Mouse (Mus musculus): ENCODE data around the gene Adgrb2. TPM values are rescaled to one million over a fixed set of nuclear protein-coding genes. Genes with fewer than 3 reads are reported as not detected.
A peak's percentile ranks its signal among the peaks of the same experiment; 100 is the strongest.

Adgrb2 gene
- polyA plus RNA-seq, 1 experiment from 2014 or later: 1.6 TPM

DNA sequence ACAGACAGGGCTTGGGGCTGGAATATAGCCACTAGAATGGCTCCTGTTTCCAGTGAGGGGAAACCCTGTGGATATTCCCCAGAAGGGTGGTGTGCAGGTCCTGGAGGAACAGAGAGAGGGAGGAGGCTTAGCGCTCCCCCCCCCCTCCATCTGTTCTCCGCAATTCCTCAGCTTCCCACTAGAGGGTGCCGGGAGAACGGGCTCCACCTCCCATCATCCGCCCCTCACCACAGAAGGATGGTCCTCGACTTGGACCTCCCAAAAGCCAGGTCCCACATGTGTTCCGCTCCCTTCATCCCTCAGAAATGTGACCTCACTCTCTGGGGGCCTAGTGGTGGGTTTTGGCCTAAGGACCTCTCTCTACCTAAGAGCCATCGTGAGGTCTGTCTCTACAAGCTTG is 51.4 kb downstream of the Adgrb2 start:
- Histone ChIP-seq H3K27me3 (replicated peaks) (peaks cover 37% of the 10 kb centered on the region), H3K9me3 (no peaks in the 10 kb centered on the region), H3K36me3 (no peaks in the 10 kb centered on the region), H3K4me2 (peak overlapping the region; percentile 57), H3K4me1 (peaks cover 24% of the 10 kb centered on the region), H3K9ac (0 out of 2 replicates have a peak overlapping the region, but pooled peaks have one; percentile 17), H3K4me3 (no peak overlapping the region), H3K27ac (replicated peaks) (peak overlapping the region; percentile 71)
- 4% methylated on average over 8 of the region's 8 CpGs for WGBS
- ATAC-seq (ENCODE audit: extremely low read depth, insufficient number of reproducible peaks, low FRiP score, low TSS enrichment): no peak

DNA sequence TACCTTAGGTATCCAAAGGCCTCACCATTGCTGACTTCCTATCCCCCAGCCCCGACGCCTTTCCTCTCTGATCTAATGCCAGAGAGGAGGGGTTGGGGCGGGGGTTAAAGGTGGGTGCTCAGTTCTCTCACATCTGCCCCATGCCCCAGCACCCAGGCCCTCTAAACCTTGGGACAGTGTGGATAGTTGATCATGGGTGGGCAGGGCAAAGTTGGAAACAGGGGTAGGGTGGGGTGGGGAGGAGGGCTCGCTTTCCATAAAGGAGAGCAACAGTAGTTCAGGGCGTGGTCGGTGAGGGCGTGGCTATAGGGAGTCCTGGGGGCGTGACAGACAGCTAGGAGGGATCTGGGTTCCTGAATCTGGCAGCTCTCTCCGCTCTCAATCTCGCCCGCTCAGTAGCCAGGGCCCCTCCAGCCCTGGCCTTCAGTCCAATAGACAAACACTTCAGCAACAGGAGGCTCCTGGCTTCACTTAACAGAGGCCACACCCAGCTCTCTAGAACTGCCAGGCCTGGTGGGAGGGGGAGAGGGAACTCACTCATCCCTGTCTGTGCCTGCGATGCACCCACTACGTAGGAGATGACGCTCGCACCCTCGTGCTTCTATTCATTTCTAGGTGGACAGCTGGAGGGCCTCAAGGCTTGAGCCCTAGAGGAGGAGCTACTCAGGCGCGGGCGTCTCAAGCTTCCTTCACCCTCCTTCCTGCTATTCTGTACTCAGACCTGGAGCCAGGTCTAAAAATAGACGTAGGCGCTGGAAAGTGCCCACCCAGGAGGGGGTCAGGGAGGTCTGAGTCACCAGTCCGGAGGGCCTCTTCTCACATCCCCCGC is 52.1 kb downstream of the Adgrb2 start:
- Histone ChIP-seq H3K4me1 (peaks cover 28% of the 10 kb centered on the region), H3K36me3 (no peaks in the 10 kb centered on the region), H3K4me3 (peak overlapping the region; percentile 21), H3K27ac (replicated peaks) (peak overlapping the region; percentile 71), H3K4me2 (peak overlapping the region; percentile 57), H3K9ac (0 out of 2 replicates have a peak overlapping the region, but pooled peaks have one; percentile 17), H3K27me3 (replicated peaks) (peaks cover 33% of the 10 kb centered on the region), H3K9me3 (no peaks in the 10 kb centered on the region)
- ATAC-seq (ENCODE audit: extremely low read depth, insufficient number of reproducible peaks, low FRiP score, low TSS enrichment): peak; percentile 43; the same call in 1 of the 2 replicates
- WGBS: 5% methylated on average over 23 of the region's 23 CpGs

DNA sequence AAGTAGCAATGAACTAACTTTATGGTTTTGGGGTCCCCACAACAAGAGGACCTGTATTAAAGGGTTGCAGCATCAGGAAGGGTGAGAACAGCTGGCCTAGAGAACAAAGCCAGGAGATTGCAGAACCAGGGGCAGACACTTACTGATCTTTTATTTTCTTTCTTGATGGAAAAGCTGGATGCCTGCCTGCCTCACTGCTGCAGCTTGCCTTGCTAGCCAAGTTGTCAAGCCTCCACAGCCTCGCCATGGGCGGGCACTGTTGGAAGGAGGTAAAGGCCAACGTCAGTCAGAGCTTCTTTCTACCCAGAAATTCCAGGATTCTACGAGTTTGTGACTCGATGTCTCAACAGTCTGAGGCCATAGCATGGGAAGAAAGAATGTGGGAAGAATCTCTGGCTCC is 54.7 kb downstream of the Adgrb2 start:
- 42% methylated on average over 5 of the region's 5 CpGs for WGBS
- Histone ChIP-seq H3K4me2 (no peak overlapping the region), H3K27ac (replicated peaks) (no peak overlapping the region), H3K9ac (no peak overlapping the region), H3K27me3 (replicated peaks) (peaks cover 18% of the 10 kb centered on the region), H3K4me1 (peaks cover 41% of the 10 kb centered on the region), H3K36me3 (no peaks in the 10 kb centered on the region), H3K4me3 (no peak overlapping the region), H3K9me3 (no peaks in the 10 kb centered on the region)
- ATAC-seq (ENCODE audit: extremely low read depth, insufficient number of reproducible peaks, low FRiP score, low TSS enrichment): no peak

DNA sequence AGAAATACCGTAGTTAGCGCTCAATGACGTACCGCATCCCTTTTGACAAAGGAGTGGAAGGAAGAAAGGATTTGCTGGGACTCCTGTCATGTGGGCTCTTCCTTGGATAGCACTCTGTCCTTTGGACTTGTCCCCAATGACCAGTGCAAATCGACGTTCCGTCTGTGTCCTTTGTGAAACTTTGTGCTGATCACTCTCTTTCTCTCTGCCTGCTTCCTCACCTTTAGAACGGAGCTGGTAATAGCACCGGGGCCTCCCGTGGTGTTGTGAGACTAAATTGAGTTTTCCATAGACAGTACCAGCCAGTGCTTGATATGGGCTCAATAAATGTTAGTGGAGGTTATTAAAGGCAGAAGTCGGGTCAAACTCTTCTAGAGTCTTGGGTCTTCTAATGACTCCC is 56.4 kb downstream of the Adgrb2 start:
- Histone ChIP-seq H3K4me2 (no peak overlapping the region), H3K36me3 (no peaks in the 10 kb centered on the region), H3K27ac (replicated peaks) (no peak overlapping the region), H3K9ac (no peak overlapping the region), H3K4me1 (peaks cover 48% of the 10 kb centered on the region), H3K4me3 (no peak overlapping the region), H3K9me3 (no peaks in the 10 kb centered on the region), H3K27me3 (replicated peaks) (peaks cover 3% of the 10 kb centered on the region; the same call in 1 of the 2 replicates)
- 83% methylated on average over 11 of the region's 11 CpGs for WGBS
- ATAC-seq (ENCODE audit: extremely low read depth, insufficient number of reproducible peaks, low FRiP score, low TSS enrichment): no peak

DNA sequence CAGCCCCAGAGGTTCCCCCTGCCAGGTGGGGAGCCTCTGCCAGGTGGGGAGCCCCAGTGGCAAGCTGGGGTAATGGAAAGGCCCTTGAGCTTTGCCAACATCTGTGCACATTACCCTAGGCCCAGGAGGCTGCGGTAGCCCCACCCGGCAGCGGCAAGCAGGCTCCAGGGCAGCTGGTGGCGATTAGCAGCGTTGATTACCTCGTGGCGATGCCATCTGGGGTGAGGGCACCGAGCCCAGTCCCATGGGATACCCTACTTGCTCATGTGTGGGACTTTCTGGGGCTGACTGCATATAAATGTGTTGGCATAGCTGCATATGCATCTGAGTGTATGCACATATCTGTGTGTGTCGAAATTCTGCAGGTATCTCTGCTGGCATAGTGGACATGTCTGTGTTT is 59.5 kb downstream of the Adgrb2 start:
- H3K27ac ChIP-seq (replicated peaks): no peak overlapping the region

DNA sequence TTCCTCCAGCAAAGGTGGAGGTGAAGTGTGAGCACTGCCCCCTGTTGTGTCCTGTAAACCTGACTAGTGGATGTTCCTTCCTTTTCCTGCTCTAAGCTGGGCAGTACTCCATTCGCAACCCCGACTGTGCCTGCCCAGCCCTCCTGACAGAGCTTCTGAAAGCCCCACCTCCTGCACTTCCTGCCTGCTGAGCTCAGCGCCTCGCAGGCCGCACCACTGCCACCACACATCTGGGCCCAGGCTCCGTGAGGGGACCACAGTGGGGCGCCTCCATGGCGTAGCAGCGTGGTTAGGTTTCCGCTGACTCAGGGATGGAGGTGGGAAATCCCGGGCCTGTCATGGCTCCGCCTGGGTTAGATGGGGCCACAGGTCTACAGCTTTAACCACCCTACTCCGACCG is 60.9 kb downstream of the Adgrb2 start:
- Histone ChIP-seq H3K4me3 (no peak overlapping the region), H3K4me2 (peak overlapping the region; percentile 37), H3K9ac (peak overlapping the region; percentile 65), H3K4me1 (peaks cover 68% of the 10 kb centered on the region), H3K36me3 (no peaks in the 10 kb centered on the region), H3K27ac (replicated peaks) (peak overlapping the region; percentile 73), H3K9me3 (no peaks in the 10 kb centered on the region), H3K27me3 (replicated peaks) (peaks cover 7% of the 10 kb centered on the region; the same call in 1 of the 2 replicates)
- ATAC-seq (ENCODE audit: extremely low read depth, insufficient number of reproducible peaks, low FRiP score, low TSS enrichment): no peak
- WGBS: 20% methylated on average over 14 of the region's 14 CpGs

More for the DNA sequence above, 59.5 kb downstream of the Adgrb2 start:
- ATAC-seq (ENCODE audit: extremely low read depth, insufficient number of reproducible peaks, low FRiP score, low TSS enrichment): no peak
- Histone ChIP-seq H3K4me2 (no peak overlapping the region), H3K4me1 (peaks cover 54% of the 10 kb centered on the region), H3K36me3 (no peaks in the 10 kb centered on the region), H3K9me3 (no peaks in the 10 kb centered on the region), H3K9ac (no peak overlapping the region), H3K27me3 (replicated peaks) (peaks cover 7% of the 10 kb centered on the region; the same call in 1 of the 2 replicates), H3K4me3 (no peak overlapping the region)
- 74% methylated on average over 9 of the region's 9 CpGs for WGBS

DNA sequence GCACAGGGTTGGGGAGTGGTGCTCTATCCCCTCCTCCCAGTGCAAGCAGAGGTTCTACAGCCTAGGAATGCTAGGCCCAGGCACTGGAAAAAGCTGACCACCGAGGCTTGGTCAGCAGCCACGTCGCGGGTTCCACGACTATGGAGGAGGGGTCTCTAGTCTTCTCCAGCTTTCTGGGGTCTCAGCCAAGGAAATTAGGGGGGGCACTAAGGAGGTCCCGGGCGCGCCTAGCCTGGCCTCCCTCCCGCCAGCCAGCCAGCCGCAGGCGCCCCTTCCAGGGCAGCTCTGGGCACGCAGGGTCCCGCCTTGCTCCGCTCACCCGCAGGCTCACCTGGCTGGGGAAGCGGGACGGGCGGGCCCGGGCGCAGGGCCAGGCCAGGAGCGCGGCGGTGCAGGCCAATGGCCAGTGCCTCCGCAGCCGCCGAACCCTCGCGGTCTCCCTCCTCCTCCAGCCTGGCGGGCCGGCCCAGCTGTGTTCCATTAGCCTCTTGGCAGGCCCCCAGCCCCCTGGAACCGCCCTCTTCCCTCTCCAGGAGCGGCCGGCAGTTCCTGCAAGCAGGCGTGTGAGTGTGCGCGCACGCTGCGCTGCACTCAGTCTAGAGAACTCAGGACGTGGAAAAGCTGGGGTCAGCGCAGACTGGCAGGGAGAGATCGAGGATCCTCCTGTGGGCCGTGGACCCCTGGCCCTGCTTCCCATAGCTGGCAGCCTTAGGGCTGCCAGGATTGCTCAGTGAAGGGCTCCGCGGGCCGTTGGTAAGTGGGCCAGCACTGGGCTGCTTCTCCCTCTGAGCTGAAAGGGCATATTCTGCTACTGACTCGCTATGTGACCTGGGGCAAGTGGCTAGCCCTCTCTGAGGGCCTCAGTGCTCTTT is 62.9 kb downstream of the Adgrb2 start, which contains the start of gene Col16a1:
Gene Col16a1, plus strand, starts transcription at position 510 of the 872 bp plus-strand sequence.
- Histone ChIP-seq H3K9me3 (no peaks in the 10 kb centered on the region), H3K27ac (replicated peaks) (peak within 1 kb of the TSS; percentile 87), H3K4me2 (peak within 1 kb of the TSS; percentile 82), H3K36me3 (no peaks in the 10 kb centered on the region; the same call in 1 of the 2 replicates), H3K27me3 (replicated peaks) (0 out of 2 replicates have a peak, but pooled peaks cover 7% of the 10 kb centered on the region), H3K4me3 (peak within 1 kb of the TSS; percentile 59), H3K9ac (peak within 1 kb of the TSS; percentile 86), H3K4me1 (peaks cover 64% of the 10 kb centered on the region)
- WGBS: 1% methylated on average over 45 of the region's 46 CpGs
- ATAC-seq (ENCODE audit: extremely low read depth, insufficient number of reproducible peaks, low FRiP score, low TSS enrichment): peak; percentile 47; the same call in 1 of the 2 replicates

DNA sequence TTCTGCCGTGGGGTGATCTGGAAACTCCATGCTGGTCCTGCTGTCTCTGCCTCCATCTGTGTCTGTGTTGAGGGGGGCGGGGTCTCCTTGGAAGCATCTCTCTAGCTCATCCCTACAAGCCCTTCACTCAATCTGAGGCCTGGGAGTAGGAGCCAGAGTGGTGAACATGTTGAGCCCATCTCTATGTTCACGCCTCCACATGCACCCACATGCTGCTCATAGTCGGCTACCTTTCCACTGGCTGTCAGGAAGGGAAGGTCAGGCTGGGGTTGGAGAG is 63.5 kb downstream of the Adgrb2 start:
- no peaks in the 10 kb centered on the region for H3K9me3 ChIP-seq
- H3K27me3 ChIP-seq (replicated peaks): 0 out of 2 replicates have a peak, but pooled peaks cover 7% of the 10 kb centered on the region
- peak overlapping the region; percentile 82 for H3K4me2 ChIP-seq
- 46% methylated on average over 4 of the region's 4 CpGs for WGBS
- peak overlapping the region; percentile 86 for H3K9ac ChIP-seq
- H3K4me3 ChIP-seq: peak overlapping the region; percentile 59
- ATAC-seq (ENCODE audit: extremely low read depth, insufficient number of reproducible peaks, low FRiP score, low TSS enrichment): no peak
- peaks cover 68% of the 10 kb centered on the region for H3K4me1 ChIP-seq
- H3K27ac ChIP-seq (replicated peaks): peak overlapping the region; percentile 87
- H3K36me3 ChIP-seq: no peaks in the 10 kb centered on the region; the same call in 1 of the 2 replicates

DNA sequence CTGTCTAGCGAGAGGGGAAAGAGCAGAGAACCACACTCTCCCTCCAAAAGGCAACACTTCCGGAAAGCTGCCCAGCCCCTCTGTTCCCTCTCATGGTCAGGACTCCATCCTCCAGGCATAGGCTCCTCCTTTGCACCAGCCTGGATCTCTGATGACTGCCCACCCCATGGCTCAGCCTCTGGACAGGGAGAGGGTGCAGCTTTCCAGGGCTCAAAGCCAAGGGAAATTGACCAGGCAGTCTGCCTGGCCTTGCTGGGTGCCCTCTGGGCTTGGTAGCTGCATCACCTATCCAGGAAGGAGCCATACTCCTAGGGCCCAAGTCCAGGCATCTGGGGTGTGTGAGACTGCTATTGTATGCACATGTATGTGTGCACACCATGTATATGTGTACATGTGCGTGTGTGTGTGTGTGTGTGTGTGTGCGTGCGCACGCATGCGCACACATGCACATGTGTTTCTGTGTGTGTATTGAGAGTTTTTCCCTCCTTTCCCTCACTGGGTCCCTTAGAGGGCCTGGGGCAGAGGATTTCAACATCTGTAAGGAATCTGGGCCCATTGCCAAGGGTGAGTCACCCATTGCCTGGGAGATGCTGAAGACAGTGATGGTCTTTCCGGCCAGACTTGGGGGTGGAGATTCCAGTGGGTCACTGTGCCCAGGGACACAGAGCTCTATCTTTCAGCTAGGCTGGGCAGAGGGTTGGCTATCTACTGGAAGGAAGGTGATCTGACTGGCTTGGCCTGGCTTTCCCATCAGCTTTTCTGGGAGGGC is 65.6 kb downstream of the Adgrb2 start:
- Histone ChIP-seq H3K9me3 (no peaks in the 10 kb centered on the region), H3K4me3 (no peak overlapping the region), H3K36me3 (peaks cover 4% of the 10 kb centered on the region; the same call in 1 of the 2 replicates), H3K4me2 (peak overlapping the region; percentile 82), H3K27ac (replicated peaks) (peak overlapping the region; percentile 82), H3K9ac (0 out of 2 replicates have a peak overlapping the region, but pooled peaks have one; percentile 44), H3K4me1 (peaks cover 65% of the 10 kb centered on the region), H3K27me3 (replicated peaks) (peaks cover 24% of the 10 kb centered on the region; the same call in 1 of the 2 replicates)
- ATAC-seq (ENCODE audit: extremely low read depth, insufficient number of reproducible peaks, low FRiP score, low TSS enrichment): no peak
- 67% methylated on average over 8 of the region's 8 CpGs for WGBS

DNA sequence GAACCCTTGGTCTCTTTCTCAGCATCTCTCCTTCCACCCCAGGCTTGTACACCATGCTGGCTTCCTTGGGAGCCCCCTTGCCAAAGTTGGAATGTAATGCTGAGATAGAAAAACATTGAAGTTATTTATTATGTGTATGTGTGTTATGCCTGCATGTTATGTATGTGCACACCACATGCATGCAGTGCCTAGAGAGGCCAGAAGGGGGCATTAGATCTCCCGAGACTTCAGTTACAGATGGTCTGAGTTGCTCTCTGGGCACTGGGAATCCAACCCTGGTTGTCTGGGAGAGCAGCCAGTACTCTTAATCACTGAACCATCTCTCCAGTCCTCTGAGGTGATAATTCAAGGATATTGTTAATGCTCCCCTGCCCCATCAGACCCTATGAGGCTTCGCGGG is 67.6 kb downstream of the Adgrb2 start:
- no peaks in the 10 kb centered on the region for H3K9me3 ChIP-seq
- no peak for ATAC-seq (ENCODE audit: extremely low read depth, insufficient number of reproducible peaks, low FRiP score, low TSS enrichment)
- H3K36me3 ChIP-seq: peaks cover 4% of the 10 kb centered on the region; the same call in 1 of the 2 replicates
- WGBS: 87% methylated on average over 3 of the region's 3 CpGs
- no peak overlapping the region for H3K4me2 ChIP-seq
- H3K27ac ChIP-seq (replicated peaks): no peak overlapping the region
- H3K9ac ChIP-seq: no peak overlapping the region
- peaks cover 45% of the 10 kb centered on the region for H3K4me1 ChIP-seq
- H3K4me3 ChIP-seq: no peak overlapping the region
- peaks cover 24% of the 10 kb centered on the region; the same call in 1 of the 2 replicates for H3K27me3 ChIP-seq (replicated peaks)

Data from heart, embryonic 13.5 days (tissue).